Mouse (Mus musculus): ENCODE data around the gene Dap. TPM values are rescaled to one million over a fixed set of nuclear protein-coding genes. Genes with fewer than 3 reads are reported as not detected.

The Dap gene
- total and polyA plus RNA-seq, 2 experiments, result 53.6 to 156 TPM

- 22% methylated on average over 15 of the region's 15 CpGs for WGBS
- Histone ChIP-seq H3K36me3 (ENCODE audit: control insufficient read depth, insufficient read depth, low read length) (no peaks in the 10 kb centered on the region), H3K9ac (ENCODE audit: low read depth, low read length) (peak overlapping the region; percentile 43), H3K4me3 (ENCODE audit: insufficient read depth, low read depth, low read length) (peak overlapping the region; percentile 94), H3K79me2 (ENCODE audit: control insufficient read depth, insufficient read depth, low read length) (peaks cover 8% of the 10 kb centered on the region; the same call in 1 of the 2 replicates), H3K27me3 (ENCODE audit: control insufficient read depth, insufficient read depth, low read length) (no peaks in the 10 kb centered on the region), H3K4me1 (ENCODE audit: control insufficient read depth, insufficient read depth, low read length) (peaks cover 14% of the 10 kb centered on the region), H3K27ac (replicated peaks; ENCODE audit: insufficient read depth, low read depth, low read length) (peak overlapping the region; percentile 10; the same call in 1 of the 2 replicates)
- peak; percentile 46 for DNase-seq (ENCODE audit: extremely low read depth, low read depth, low spot score)
- TF ChIP-seq CTCF (IDR thresholded peaks at IDR 0.05; ENCODE audit: low read depth, low read length) (no peak), POLR2A (IDR thresholded peaks at IDR 0.05; ENCODE audit: extremely low read depth, insufficient read depth, low read length) (no peak)
Measured at GRCm38 (mm10) chr15:31223596-31224134, 449 bp upstream of the Dap start.

- H3K79me2 ChIP-seq (ENCODE audit: control insufficient read depth, insufficient read depth, low read length), result peaks cover 10% of the 10 kb centered on the region; the same call in 1 of the 2 replicates
- H3K4me3 ChIP-seq (ENCODE audit: insufficient read depth, low read depth, low read length), result peak overlapping the region; percentile 94
- H3K4me1 ChIP-seq (ENCODE audit: control insufficient read depth, insufficient read depth, low read length), result peaks cover 14% of the 10 kb centered on the region
- WGBS, result 8% methylated on average over 13 of the region's 13 CpGs
- H3K36me3 ChIP-seq (ENCODE audit: control insufficient read depth, insufficient read depth, low read length), result 0 out of 2 replicates have a peak, but pooled peaks cover 2% of the 10 kb centered on the region
- peak; percentile 76 for DNase-seq (ENCODE audit: extremely low read depth, low read depth, low spot score)
- peak overlapping the region; percentile 98 for H3K9ac ChIP-seq (ENCODE audit: low read depth, low read length)
- TF ChIP-seq CTCF (IDR thresholded peaks at IDR 0.05; ENCODE audit: low read depth, low read length), result no peak
- TF ChIP-seq POLR2A (IDR thresholded peaks at IDR 0.05; ENCODE audit: extremely low read depth, insufficient read depth, low read length), result no peak
- H3K27ac ChIP-seq (replicated peaks; ENCODE audit: insufficient read depth, low read depth, low read length), result peak overlapping the region; percentile 97
- no peaks in the 10 kb centered on the region for H3K27me3 ChIP-seq (ENCODE audit: control insufficient read depth, insufficient read depth, low read length)
Measured at GRCm38 (mm10) chr15:31224806-31225642, 910 bp downstream of the Dap start.

DNA sequence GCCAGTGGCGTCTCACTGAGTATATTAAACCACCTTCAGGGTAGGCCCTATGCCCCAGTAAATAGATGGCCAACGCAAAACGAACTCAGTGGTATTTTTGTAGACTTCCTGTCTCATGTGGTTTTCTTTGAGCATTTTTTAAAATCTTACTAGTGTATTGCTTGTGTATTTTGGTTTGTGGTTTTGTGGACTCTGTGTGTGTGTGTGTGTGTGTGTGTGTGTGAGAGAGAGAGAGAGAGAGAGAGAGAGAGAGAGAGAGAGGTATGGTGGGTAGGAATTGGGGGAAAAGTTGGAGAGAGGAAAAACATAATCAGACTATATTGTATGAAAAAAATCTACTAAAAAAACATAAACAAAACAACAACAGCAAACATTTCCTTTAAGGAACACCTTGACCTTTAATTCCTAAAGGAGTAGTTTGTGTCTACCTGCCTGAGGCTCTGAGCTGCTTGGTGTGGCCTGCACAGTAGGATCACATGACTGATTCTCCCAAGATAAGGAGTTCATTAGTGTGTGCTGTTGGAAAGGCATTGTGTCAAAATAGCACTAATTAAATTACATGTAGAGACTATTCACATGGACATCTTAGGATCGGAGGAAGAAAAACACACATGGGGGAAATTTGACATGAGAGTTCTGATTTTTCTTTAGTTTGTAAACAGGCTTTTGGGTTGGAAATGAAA lies 1.7 kb downstream of the Dap start:
- H3K79me2 ChIP-seq (ENCODE audit: control insufficient read depth, insufficient read depth, low read length), result peaks cover 10% of the 10 kb centered on the region; the same call in 1 of the 2 replicates
- peak; percentile 80 for DNase-seq (ENCODE audit: extremely low read depth, low read depth, low spot score)
- no peak for TF ChIP-seq POLR2A (IDR thresholded peaks at IDR 0.05; ENCODE audit: extremely low read depth, insufficient read depth, low read length)
- TF ChIP-seq CTCF (IDR thresholded peaks at IDR 0.05; ENCODE audit: low read depth, low read length), result no peak
- H3K4me1 ChIP-seq (ENCODE audit: control insufficient read depth, insufficient read depth, low read length), result peaks cover 14% of the 10 kb centered on the region
- H3K4me3 ChIP-seq (ENCODE audit: insufficient read depth, low read depth, low read length), result peak overlapping the region; percentile 94
- peak overlapping the region; percentile 98 for H3K9ac ChIP-seq (ENCODE audit: low read depth, low read length)
- peak overlapping the region; percentile 97 for H3K27ac ChIP-seq (replicated peaks; ENCODE audit: insufficient read depth, low read depth, low read length)
- H3K27me3 ChIP-seq (ENCODE audit: control insufficient read depth, insufficient read depth, low read length), result no peaks in the 10 kb centered on the region
- peaks cover 3% of the 10 kb centered on the region for H3K36me3 ChIP-seq (ENCODE audit: control insufficient read depth, insufficient read depth, low read length)
- WGBS, result 21% methylated on average over 4 of the region's 4 CpGs

DNA sequence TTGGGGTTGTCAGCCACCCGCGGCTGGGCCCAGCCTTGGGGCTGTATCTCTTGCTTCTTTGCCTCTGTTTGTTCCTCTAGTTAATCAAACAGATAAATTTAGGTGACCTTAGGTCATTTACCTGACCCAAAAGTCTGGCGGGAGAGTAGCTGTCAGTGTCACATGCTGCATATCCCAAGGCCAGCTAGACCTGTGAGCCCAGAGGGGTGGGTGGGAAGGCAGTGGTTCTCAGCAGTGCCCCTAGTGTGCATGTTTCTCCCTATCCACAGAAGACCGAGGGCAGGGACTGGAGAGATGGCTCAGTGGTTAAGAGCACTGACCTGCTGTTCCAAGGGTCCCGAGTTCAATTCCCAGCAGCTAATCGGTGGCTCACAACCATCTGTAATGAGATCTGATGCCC lies 2.4 kb downstream of the Dap start:
- WGBS, result 23% methylated on average over 6 of the region's 6 CpGs
- Histone ChIP-seq H3K4me3 (ENCODE audit: insufficient read depth, low read depth, low read length) (peak overlapping the region; percentile 60), H3K36me3 (ENCODE audit: control insufficient read depth, insufficient read depth, low read length) (peaks cover 5% of the 10 kb centered on the region), H3K79me2 (ENCODE audit: control insufficient read depth, insufficient read depth, low read length) (peaks cover 12% of the 10 kb centered on the region; the same call in 1 of the 2 replicates), H3K9ac (ENCODE audit: low read depth, low read length) (peak overlapping the region; percentile 74), H3K27me3 (ENCODE audit: control insufficient read depth, insufficient read depth, low read length) (no peaks in the 10 kb centered on the region), H3K27ac (replicated peaks; ENCODE audit: insufficient read depth, low read depth, low read length) (peak overlapping the region; percentile 97), H3K4me1 (ENCODE audit: control insufficient read depth, insufficient read depth, low read length) (peaks cover 14% of the 10 kb centered on the region)
- peak; percentile 75 for TF ChIP-seq POLR2A (IDR thresholded peaks at IDR 0.05; ENCODE audit: extremely low read depth, insufficient read depth, low read length)
- peak; percentile 54 for TF ChIP-seq CTCF (IDR thresholded peaks at IDR 0.05; ENCODE audit: low read depth, low read length)
- DNase-seq (ENCODE audit: extremely low read depth, low read depth, low spot score), result peak; percentile 95

GRCm38 (mm10) chr15:31227793-31228192 lies 3.7 kb downstream of the Dap start:
- DNase-seq (ENCODE audit: extremely low read depth, low read depth, low spot score), result peak; percentile 35
- H3K79me2 ChIP-seq (ENCODE audit: control insufficient read depth, insufficient read depth, low read length), result peaks cover 12% of the 10 kb centered on the region; the same call in 1 of the 2 replicates
- WGBS, result 70% methylated on average over 8 of the region's 8 CpGs
- no peak overlapping the region for H3K4me3 ChIP-seq (ENCODE audit: insufficient read depth, low read depth, low read length)
- no peaks in the 10 kb centered on the region for H3K27me3 ChIP-seq (ENCODE audit: control insufficient read depth, insufficient read depth, low read length)
- H3K9ac ChIP-seq (ENCODE audit: low read depth, low read length), result peak overlapping the region; percentile 24; the same call in 1 of the 2 replicates
- TF ChIP-seq POLR2A (IDR thresholded peaks at IDR 0.05; ENCODE audit: extremely low read depth, insufficient read depth, low read length), result no peak
- H3K4me1 ChIP-seq (ENCODE audit: control insufficient read depth, insufficient read depth, low read length), result peaks cover 14% of the 10 kb centered on the region
- H3K36me3 ChIP-seq (ENCODE audit: control insufficient read depth, insufficient read depth, low read length), result peaks cover 5% of the 10 kb centered on the region
- H3K27ac ChIP-seq (replicated peaks; ENCODE audit: insufficient read depth, low read depth, low read length), result peak overlapping the region; percentile 65

Data from liver, adult 2 months (tissue).